Mouse (Mus musculus): ENCODE data around the gene Agtrap. TPM values are rescaled to one million over a fixed set of nuclear protein-coding genes. Genes with fewer than 3 reads are reported as not detected.
A peak's percentile ranks its signal among the peaks of the same experiment; 100 is the strongest.
"Not testable (repeated sequence)": the region's sequence is repeated elsewhere in the genome, so short reads cannot be mapped to it uniquely, and the experiment has no call there.

The Agtrap gene
- total RNA-seq, 2 experiments from 2014 or later: 11.6 to 26.3 TPM

DNA sequence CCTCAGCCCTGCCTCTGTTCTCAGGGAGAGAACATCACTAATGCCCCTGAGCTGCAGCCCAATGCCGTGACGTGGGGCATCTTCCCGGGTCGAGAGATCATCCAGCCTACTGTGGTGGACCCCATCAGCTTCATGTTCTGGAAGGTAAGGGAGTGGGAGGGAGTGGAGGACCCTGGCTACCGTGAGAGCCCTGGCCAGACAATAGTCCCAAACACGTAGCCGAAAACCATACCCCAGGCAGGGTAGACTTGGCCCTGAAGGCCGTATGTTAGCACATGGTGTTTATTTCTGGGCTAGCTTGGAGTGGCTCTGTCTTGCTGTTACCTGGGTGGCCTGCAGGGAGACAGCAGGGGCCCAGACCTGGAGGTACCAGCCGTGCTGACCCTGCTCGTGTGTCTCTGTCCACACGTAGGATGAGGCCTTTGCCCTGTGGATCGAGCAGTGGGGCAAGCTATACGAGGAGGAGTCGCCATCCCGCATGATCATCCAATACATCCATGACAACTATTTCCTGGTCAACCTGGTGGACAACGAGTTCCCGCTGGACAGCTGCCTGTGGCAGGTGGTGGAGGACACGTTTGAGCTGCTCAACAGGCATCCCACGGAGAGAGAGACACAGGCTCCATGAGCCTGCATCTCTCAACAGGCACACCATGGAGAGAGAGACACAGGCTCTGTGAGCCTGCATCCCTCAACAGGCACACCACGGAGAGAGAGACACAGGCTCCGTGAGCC lies 32.7 kb downstream of the Agtrap start:
- ATAC-seq (replicated peaks; ENCODE audit: low FRiP score, low TSS enrichment, poor library complexity, severe bottlenecking): no peak

DNA sequence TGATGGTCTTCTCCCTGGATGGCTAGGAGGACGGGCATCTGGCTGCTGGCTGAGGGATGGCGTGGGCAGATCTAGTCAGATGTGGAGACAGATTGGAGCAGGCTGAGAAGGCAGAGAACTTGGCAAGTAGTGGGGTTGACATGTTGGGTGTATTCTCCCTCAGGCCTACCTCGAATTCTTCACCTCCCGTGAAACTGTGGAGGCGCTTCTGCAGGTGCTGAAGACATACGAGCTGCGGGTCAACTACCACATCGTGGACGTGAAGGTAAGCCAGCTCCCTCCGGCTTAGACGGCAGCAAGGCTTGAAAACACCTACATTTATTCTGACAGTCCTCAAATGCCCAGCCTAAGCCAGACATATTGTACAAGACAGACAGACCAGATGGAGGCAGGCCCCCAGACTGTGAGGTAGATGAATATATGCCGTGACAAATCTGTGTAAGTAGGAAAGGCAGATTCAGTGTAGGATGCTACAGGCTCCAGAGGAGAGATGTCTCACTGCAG lies 34.4 kb downstream of the Agtrap start:
- no peak for ATAC-seq (replicated peaks; ENCODE audit: low FRiP score, low TSS enrichment, poor library complexity, severe bottlenecking)

DNA sequence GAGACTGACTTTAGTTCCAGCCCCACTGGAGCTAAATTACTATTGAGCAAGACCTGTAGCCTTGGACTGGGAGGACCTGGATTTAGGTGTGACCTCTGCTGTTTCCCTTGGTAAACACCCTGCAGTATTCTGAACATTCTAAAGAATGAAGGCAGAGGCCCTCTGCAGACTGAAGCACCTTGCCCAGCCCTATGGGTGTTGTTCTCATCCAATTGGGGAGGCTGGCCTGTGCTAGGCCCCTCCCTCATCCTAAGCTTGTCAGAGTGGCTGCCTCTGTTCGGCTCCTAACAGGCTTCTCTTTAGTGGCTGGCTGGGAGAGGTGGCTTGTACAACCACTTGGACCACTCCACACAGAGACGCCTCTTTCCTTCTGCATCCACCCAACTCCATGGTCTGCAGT lies 34.9 kb downstream of the Agtrap start:
- no peak for ATAC-seq (replicated peaks; ENCODE audit: low FRiP score, low TSS enrichment, poor library complexity, severe bottlenecking)

DNA sequence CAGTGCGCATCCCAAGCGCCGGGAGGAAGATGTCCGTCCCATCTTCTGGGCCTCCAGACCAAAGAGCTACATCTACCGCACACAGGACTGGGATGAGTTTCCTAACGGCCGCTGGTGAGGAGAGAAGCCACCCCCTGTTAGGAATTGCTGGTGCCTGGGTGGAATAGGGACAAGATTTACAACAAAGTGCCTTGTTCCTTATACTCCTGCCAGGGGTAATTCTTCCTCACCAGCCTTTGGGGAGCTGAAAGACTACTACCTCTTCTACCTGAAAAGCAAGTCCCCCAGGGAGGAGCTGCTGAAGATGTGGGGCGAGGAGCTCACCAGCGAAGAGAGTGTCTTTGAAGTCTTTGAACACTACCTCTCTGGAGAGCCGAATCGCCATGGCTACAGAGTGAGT lies 35.9 kb downstream of the Agtrap start:
- ATAC-seq (replicated peaks; ENCODE audit: low FRiP score, low TSS enrichment, poor library complexity, severe bottlenecking): no peak

DNA sequence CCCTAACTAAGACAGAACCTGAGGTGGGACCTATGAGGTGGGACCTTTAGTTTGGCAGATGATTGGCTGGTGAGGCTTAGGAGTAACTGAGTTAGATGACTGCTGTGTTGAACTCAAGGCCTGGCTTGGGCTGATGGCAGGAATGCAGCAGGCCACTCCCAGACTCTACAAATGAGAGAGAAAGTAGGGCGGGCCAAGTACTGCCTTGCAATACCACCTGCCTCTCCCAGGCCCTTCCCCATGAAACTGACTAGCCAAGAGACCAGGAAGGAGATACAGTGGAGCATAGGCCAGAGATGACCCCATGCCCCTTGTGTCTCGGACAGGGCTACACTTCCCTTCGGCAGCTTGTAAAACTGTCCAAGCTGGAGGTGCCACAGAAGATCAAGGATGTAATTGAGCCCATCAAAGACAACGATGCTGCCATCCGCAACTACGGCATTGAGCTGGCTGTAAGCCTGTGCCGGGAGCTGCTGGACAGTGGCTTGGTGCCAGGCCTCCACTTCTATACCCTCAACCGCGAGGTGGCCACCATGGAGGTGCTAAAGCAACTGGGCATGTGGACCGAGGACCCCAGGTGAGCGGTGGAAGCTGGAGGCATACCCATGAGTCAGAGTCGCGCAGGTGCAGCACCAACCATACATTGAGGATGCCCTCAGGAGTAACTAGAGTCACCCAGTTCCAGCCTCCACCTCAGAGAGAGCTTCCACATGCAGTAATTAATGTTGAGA lies 36.6 kb downstream of the Agtrap start:
- no peak for ATAC-seq (replicated peaks; ENCODE audit: low FRiP score, low TSS enrichment, poor library complexity, severe bottlenecking)

DNA sequence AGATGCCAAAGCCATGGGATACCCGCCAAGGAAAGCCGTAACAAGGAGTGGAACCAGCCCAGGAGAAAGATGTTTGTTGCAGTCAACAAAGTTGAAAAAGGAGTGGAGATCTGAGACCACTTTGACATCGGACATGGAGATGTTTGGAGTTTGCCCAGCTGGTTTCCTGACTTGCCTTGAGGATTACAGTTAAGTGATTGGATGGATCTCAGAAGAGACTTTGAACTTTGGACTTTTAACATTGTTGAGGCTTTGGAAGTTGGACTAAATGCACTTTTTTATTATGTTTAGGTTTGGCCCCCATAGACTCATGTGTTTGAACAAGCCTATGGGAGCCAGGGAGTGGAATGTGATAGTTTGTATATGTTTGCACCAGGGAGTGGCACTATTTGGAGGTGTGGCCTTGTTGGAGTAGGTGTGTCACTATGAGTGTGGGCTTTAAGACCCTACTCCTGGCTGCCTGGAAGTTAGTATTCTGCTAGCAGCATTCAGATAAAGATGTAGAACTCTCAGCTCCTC lies 37.4 kb downstream of the Agtrap start:
- ATAC-seq (replicated peaks; ENCODE audit: low FRiP score, low TSS enrichment, poor library complexity, severe bottlenecking): not testable (repeated sequence)

DNA sequence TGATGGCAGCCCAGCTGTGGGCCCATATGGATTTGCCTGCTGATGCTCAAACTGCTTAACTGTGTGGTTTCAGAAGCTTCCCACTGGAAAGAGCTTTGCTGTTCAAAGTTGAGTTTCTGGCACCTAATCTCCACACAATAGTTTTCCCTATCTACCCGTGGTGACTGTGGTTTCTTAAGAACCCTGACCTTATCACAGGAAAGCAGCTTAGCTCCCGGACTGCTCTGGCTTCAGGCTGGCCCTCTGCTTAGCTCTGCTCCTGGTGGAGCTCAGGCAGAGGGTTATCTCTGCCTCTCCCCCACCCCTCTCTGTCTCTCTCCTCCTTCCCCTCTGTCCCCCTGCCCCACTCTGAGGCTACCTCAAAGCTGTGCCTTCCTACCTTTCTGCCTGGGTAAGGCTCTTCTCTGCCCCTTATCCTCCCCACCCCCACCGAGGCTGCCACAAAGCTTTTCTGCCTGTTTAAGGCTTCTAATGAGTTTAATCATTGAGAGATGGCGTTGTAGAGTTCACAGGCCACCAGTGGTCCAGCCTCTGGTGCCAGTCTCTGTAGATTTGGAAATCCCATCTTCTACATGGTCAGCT lies 41.3 kb downstream of the Agtrap start:
- peak; percentile 94 for ATAC-seq (replicated peaks; ENCODE audit: low FRiP score, low TSS enrichment, poor library complexity, severe bottlenecking)

DNA sequence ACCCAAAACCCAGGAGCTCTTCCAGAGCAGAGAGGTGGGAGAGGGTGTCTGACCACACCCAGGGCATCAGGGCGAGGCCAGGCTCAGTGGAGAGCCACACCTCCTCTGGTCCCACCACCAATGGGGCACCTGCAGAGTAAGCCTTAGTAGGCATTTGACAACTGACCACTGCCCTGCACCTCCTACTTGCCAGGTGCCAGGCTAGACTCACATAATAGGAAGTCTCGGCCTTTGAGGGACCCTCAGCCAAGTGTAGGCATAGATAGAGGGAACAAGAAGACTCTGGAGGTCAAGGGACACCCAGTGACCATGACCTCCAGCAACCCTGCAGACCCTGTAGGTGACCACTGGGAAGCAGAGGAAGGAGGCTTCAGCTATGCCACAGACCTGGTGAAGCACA lies 43.7 kb downstream of the Agtrap start:
- ATAC-seq (replicated peaks; ENCODE audit: low FRiP score, low TSS enrichment, poor library complexity, severe bottlenecking): no peak

DNA sequence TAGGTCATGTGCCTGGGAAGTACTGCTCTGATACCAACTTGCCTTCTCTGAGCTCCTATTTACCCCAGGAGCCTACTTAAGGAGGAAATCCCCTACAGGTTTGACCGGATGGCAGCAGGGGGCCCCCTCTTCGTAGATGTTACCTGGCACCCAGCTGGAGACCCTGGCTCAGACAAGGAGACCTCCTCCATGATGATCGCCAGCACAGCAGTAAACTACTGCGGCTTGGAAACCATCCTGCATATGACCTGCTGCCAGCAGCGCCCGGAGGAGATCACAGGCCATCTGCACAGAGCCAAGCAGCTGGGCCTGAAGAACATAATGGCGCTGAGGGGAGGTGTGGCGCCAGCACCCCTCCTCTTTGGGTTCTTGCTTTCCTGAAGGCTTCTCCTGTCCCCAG lies 44.5 kb downstream of the Agtrap start:
- not testable (repeated sequence) for ATAC-seq (replicated peaks; ENCODE audit: low FRiP score, low TSS enrichment, poor library complexity, severe bottlenecking)

DNA sequence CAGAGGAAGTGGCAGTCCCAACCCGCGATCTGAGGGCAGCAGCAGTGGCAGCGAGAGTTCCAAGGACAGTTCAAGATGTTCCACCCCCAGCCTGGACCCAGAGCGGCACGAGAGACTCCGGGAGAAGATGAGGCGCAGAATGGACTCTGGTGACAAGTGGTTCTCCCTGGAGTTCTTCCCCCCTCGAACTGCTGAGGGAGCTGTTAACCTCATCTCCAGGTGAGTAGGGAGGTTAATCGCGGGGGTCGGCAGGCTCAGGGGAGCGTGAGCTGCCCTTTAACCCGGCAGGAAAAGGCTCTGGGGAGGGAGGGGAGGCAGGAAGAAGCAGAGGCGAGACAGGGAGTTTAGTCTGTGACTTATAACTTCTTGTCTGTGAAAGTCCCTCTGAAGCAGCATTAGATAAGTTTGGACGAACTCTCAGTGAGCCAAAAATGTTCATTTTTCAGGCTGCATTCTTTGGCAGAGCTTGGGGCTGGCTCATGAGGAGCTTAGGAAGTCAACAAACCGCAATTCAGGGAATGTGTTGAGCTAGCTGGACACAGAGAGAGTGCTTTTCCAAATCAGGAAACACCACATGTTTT lies 46.1 kb downstream of the Agtrap start:
- no peak for ATAC-seq (replicated peaks; ENCODE audit: low FRiP score, low TSS enrichment, poor library complexity, severe bottlenecking)

DNA sequence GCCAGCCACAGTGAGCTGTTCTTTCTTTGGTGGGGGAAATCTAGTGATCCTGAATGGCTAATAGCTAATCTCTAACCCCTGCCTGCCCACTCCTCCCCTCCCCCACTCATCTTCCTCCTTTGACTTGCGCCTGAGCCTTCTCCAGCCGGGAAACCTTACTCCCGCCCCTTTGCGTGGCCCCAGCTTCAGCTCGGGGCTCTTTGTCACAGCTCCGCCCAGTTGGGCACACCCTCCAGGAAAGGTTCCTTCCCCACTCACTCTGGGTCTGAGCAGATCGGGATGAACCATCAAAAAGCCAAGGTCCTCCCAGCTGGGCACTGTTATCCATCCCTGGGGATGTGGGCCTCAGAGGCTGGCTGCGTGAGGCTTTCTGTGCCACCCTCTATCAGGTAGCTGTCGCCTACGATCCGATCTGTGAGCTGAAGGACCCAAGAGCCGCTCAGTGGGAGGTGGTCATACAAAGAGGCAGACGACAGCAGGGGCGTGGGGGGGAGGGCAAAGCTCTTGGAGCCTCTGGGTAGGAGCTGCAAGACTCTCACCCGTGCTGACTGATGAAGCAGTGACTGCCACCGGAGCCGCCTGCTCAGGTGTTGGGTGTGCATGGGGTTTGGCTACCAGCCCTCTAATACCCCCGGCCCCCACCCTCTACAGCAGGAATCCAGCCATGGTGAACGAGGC lies 46.8 kb downstream of the Agtrap start:
- ATAC-seq (replicated peaks; ENCODE audit: low FRiP score, low TSS enrichment, poor library complexity, severe bottlenecking): no peak

DNA sequence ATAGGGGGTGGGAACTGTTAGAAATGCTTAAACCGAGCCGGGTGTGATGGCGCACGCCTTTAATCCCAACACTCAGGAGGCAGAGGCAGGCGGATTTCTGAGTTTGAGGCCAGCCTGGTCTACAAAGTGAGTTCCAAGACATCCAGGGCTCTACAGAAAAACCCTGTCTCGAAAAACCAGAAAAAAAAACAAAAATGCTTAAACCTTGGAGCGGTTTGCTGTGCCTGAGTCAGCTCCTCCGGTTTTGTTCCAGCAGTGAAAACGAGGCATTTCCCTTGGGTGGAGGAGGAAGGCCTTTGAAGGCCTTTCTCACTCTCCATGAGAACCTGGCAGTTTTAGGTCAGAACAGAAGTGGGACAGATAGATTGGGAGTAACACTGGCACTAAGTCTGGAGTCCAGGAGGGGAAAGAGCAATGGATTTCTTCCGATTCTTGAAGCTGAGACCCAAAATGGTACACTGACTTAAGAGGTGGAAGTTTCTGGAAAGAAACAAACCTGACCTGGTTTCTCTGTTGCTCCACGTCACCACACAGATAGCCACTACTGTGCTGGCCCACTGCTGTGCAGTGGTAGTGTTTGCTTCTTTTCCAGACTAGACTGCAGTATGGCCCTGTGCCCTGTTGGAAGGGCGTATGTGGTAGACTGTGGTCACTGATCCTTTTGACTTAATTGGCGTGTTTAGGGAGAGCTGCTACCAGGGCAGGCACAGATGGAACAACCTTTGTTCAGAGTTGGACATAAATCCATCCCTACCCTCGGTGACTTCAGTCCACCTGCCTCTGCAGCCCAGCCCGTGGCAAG lies 47.6 kb downstream of the Agtrap start:
- ATAC-seq (replicated peaks; ENCODE audit: low FRiP score, low TSS enrichment, poor library complexity, severe bottlenecking): no peak

DNA sequence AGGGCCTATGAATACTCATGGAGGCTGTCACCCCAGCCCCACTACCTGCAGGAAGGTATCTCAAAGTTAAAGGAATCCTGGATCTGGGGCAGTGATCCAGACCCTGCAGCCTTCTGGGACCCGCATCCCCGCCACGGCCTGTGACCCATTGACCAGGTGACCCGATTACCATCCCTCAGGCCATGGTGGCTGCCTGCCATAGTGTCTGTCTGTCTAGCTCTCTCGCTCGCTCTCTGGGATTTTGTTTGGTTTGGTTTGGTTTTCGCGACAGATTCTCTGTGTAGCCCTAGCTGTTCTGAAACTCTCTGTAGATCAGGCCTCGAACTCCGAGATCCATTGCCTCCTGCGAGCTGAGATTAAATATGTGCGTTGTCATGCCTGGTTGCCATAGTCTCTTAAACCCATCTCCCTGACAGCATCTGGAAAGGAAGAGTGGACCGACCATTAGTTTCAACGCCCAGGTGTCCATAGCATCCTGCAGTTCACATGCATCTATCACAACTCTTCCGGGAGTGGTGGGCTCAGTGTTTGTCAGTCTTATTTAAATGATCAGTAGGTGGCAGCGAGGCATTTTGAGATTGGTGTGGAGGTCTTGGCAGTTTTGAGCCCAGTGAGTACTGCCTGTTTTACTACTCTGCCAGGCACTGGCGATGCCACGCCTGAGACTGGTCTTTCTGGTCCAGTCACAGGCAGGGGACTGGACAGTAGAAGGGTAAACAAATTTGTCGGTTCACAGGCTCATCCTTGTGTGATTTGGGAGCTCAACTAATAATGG lies 48.4 kb downstream of the Agtrap start:
- peak; percentile 4 for ATAC-seq (replicated peaks; ENCODE audit: low FRiP score, low TSS enrichment, poor library complexity, severe bottlenecking)

DNA sequence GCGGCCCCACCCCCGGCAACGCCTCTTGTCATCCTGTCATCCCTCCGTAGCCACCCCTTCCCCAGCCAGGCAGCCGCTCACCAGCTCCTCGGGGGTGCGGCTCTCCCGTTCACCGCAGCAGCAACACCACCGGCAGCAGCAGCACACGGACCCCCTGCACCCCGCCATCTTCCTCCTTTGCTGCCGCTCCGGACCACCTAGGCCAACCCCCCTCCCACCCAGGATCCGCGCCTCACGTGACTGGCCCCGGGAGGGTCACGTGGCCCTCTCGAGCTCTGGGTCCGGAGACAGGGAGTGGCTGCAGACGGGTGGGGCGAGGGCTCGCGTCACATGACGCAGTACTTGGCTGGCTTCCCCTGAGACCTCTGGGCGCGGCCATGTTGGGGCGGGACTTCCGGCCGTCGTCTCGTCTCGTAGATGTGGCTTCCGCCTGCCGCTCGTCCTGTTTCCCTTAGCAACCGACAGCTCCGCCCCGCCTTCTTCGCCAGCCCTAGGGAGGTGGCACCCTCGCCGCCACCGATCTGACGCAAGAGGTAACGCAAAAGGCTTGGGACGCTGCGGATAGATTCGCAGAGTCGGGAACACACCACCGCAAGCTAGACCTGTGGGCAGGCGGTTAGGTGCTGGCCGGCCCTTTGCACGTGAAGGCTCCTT lies 49.1 kb downstream of the Agtrap start, which contains the start of the genes Clcn6 and Mthfr:
TSS of gene Clcn6 (minus strand) at position 222 of the 654 bp plus-strand sequence.
TSS of gene Mthfr (plus strand) at position 478 of the 654 bp plus-strand sequence.
- peak; percentile 90 for ATAC-seq (replicated peaks; ENCODE audit: low FRiP score, low TSS enrichment, poor library complexity, severe bottlenecking)

DNA sequence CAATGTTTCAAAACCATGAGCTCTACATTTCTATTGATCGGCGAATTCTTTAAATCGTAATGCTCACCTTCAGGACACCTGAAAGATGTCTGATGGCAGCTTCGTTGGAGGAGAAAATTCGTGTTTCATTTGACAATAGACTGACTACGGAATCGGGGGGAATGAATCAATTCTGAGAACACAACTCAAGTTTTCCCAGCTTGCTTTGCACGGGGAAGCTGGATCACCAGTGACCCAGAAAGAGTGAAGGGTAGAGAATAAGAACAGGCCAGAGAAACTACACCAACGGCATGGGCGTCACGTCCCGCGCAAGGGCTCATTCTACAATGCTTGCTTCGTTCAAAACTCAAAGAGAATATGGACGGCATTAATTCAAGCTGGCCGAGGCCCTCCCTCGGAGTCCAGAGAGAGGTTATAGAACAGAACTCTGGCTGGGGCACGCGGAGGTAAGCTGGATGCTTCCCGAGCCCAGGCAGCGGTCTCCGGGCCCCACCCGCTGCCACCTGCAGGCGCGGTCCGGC lies 49.7 kb downstream of the Agtrap start:
- no peak for ATAC-seq (replicated peaks; ENCODE audit: low FRiP score, low TSS enrichment, poor library complexity, severe bottlenecking)

DNA sequence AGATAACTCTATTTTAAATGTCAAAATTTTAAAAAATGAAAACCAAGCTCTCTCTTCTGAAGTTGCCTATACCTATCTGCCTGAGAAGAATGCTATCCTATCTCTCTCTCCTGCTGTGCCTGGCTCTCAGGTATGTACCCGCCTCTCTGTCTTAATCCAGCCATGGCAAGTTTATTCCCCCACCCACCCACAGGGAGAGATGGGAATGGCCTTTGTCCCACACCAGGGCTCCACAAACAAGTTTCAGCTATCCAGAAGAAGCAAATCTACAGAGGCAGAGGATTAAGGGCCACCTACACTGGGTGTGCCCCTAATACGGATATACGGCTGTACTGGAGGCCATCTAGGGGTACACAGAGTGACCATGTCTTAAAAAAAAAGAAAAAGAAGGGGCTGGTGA lies 52.4 kb downstream of the Agtrap start:
- ATAC-seq (replicated peaks; ENCODE audit: low FRiP score, low TSS enrichment, poor library complexity, severe bottlenecking): no peak

DNA sequence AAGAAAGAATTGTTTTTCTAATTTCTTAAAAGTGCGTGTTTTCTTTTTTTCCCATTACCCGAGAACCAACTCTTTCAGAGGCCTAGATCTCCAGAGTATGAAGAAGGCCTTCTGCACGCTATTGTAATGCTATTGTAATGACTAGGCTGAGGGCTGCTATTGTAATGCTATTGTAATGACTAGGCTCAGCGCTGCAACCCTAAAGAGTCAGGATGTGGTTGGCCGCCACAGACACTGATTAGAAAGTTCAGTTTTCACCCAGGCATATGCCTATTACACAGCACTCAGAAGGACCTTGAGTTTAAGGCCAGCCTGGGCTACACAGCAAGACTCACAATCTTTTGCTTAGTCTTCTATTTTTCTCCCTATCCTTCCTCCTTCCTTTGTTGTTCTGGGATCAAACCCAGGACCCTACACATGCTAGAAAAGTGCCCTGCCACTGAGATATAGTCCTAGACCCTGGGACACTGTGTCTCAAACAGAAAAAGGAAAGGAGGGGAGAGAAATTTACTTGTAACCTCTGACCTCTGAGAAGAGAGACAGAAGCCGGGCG lies 53.9 kb downstream of the Agtrap start:
- ATAC-seq (replicated peaks; ENCODE audit: low FRiP score, low TSS enrichment, poor library complexity, severe bottlenecking): 0 out of 2 replicates have a peak, but pooled peaks have one; percentile 31
